Mouse (Mus musculus) stomach, embryonic 15.5 days (tissue): ENCODE results near the gene Ankfn1. TPM values are rescaled to one million over a fixed set of nuclear protein-coding genes. Genes with fewer than 3 reads are reported as not detected.

ENCODE experiments used
- ATAC-seq: fragments of 200-750 bp; cut with Nextera tagmentation; 2 replicates; pipeline ENCODE4 v1.8.0; 2017; ENCODE audit warnings: low read depth, moderate number of reproducible peaks, moderate TSS enrichment; ENCODE audit not compliant: insufficient read depth, low FRiP score
- H3K27ac ChIP-seq: fragments of 300-500 bp; sonication (generic); 2 replicates; pipeline ENCODE4 v1.5.1; 2015; ENCODE audit warnings: mild to moderate bottlenecking, inconsistent platforms
- H3K27me3 ChIP-seq: fragments of 300-500 bp; sonication (generic); replicated peaks from 2 replicates; pipeline ENCODE4 v1.6.1; 2015; ENCODE audit warnings: inconsistent platforms
- H3K36me3 ChIP-seq: fragments of 300-500 bp; sonication (generic); 2 replicates; pipeline ENCODE4 v1.6.1; 2015; ENCODE audit warnings: inconsistent platforms
- H3K4me1 ChIP-seq: fragments of 300-500 bp; sonication (generic); 2 replicates; pipeline ENCODE4 v1.6.1; 2015; ENCODE audit warnings: inconsistent platforms
- H3K4me2 ChIP-seq: fragments of 300-500 bp; sonication (generic); 2 replicates; pipeline ENCODE4 v1.6.1; 2015; ENCODE audit warnings: mild to moderate bottlenecking, inconsistent platforms
- H3K4me3 ChIP-seq: fragments of 300-500 bp; sonication (generic); replicated peaks from 2 replicates; pipeline ENCODE4 v1.5.1; 2015; ENCODE audit warnings: inconsistent platforms
- H3K9ac ChIP-seq: fragments of 300-500 bp; sonication (generic); 2 replicates; pipeline ENCODE4 v1.6.1; 2015; ENCODE audit warnings: inconsistent platforms
- H3K9me3 ChIP-seq: fragments of 300-500 bp; sonication (generic); 2 replicates; pipeline ENCODE4 v1.6.1; 2016; ENCODE audit warnings: inconsistent platforms
- WGBS: fragments of 180-500 bp; shearing (Covaris S2); methylation state at CpG from one replicate; pipeline ENCODE4 v1.1.7; 2015; 5-methylcytosine and 5-hydroxymethylcytosine counted together
- polyA plus RNA-seq: library from polyadenylated mRNA; unstranded; fragments of >200 nt; fragmentation: Nextera tagmentation; extraction: Ambion mirVana; gene quantifications from 2 replicates; pipeline ENCODE4 v1.2.1, GENCODE M21; 2015

Gene Ankfn1
- polyA plus RNA-seq, 1 experiment from 2014 or later: 0.31 TPM

GRCm38 (mm10) chr11:89448986-89449385 lies 328.5 kb downstream of the Ankfn1 start:
- WGBS: 79% methylated on average over 6 of the region's 6 CpGs
- Histone ChIP-seq H3K27me3 (no peaks in the 10 kb centered on the region), H3K36me3 (no peaks in the 10 kb centered on the region), H3K9ac (no peak overlapping the region), H3K9me3 (no peaks in the 10 kb centered on the region), H3K4me2 (no peak overlapping the region), H3K27ac (no peak overlapping the region), H3K4me3 (no peak overlapping the region), H3K4me1 (no peaks in the 10 kb centered on the region)
- no peak for ATAC-seq

- Histone ChIP-seq H3K4me3 (no peak overlapping the region), H3K9me3 (no peaks in the 10 kb centered on the region), H3K27ac (no peak overlapping the region), H3K36me3 (no peaks in the 10 kb centered on the region), H3K9ac (no peak overlapping the region), H3K4me2 (no peak overlapping the region), H3K4me1 (no peaks in the 10 kb centered on the region), H3K27me3 (no peaks in the 10 kb centered on the region)
- WGBS: 78% methylated on average over 12 of the region's 12 CpGs
- ATAC-seq: no peak
Measured at GRCm38 (mm10) chr11:89447477-89447876, 330.0 kb downstream of the Ankfn1 start.

GRCm38 (mm10) chr11:89440566-89440965 lies 336.9 kb downstream of the Ankfn1 start:
- Histone ChIP-seq H3K9me3 (no peaks in the 10 kb centered on the region), H3K27me3 (no peaks in the 10 kb centered on the region), H3K4me2 (no peak overlapping the region), H3K4me3 (no peak overlapping the region), H3K36me3 (no peaks in the 10 kb centered on the region), H3K27ac (no peak overlapping the region), H3K9ac (no peak overlapping the region), H3K4me1 (no peaks in the 10 kb centered on the region)
- 74% methylated on average over 6 of the region's 6 CpGs for WGBS
- ATAC-seq: no peak

- H3K4me3 ChIP-seq: no peak overlapping the region
- H3K9me3 ChIP-seq: no peaks in the 10 kb centered on the region; the same call in 1 of the 2 replicates
- no peaks in the 10 kb centered on the region for H3K36me3 ChIP-seq
- H3K27me3 ChIP-seq: no peaks in the 10 kb centered on the region
- H3K9ac ChIP-seq: no peak overlapping the region
- no peaks in the 10 kb centered on the region for H3K4me1 ChIP-seq
- 47% methylated on average over 3 of the region's 3 CpGs for WGBS
- no peak overlapping the region for H3K27ac ChIP-seq
- ATAC-seq: no peak
- no peak overlapping the region for H3K4me2 ChIP-seq
Measured at GRCm38 (mm10) chr11:89424358-89424757, 353.1 kb downstream of the Ankfn1 start.

- no peaks in the 10 kb centered on the region for H3K4me1 ChIP-seq
- H3K27me3 ChIP-seq: no peaks in the 10 kb centered on the region
- 75% methylated on average over 5 of the region's 5 CpGs for WGBS
- no peaks in the 10 kb centered on the region; the same call in 1 of the 2 replicates for H3K9me3 ChIP-seq
- H3K36me3 ChIP-seq: no peaks in the 10 kb centered on the region
- no peak overlapping the region for H3K9ac ChIP-seq
- no peak overlapping the region for H3K4me3 ChIP-seq
- no peak for ATAC-seq
- no peak overlapping the region for H3K4me2 ChIP-seq
- H3K27ac ChIP-seq: no peak overlapping the region
Measured at GRCm38 (mm10) chr11:89422637-89423036, 354.8 kb downstream of the Ankfn1 start.

GRCm38 (mm10) chr11:89420767-89421438 lies 356.6 kb downstream of the Ankfn1 start:
- Histone ChIP-seq H3K36me3 (no peaks in the 10 kb centered on the region), H3K4me2 (no peak overlapping the region), H3K4me1 (no peaks in the 10 kb centered on the region), H3K9me3 (no peaks in the 10 kb centered on the region; the same call in 1 of the 2 replicates), H3K27ac (no peak overlapping the region), H3K4me3 (no peak overlapping the region), H3K27me3 (no peaks in the 10 kb centered on the region), H3K9ac (no peak overlapping the region)
- no peak for ATAC-seq
- 71% methylated on average over 11 of the region's 11 CpGs for WGBS

GRCm38 (mm10) chr11:89419863-89420262 lies 357.6 kb downstream of the Ankfn1 start:
- 66% methylated on average over 2 of the region's 2 CpGs for WGBS
- H3K4me2 ChIP-seq: no peak overlapping the region
- H3K27me3 ChIP-seq: no peaks in the 10 kb centered on the region
- H3K27ac ChIP-seq: no peak overlapping the region
- no peaks in the 10 kb centered on the region for H3K9me3 ChIP-seq
- no peaks in the 10 kb centered on the region for H3K4me1 ChIP-seq
- no peak overlapping the region for H3K4me3 ChIP-seq
- no peaks in the 10 kb centered on the region for H3K36me3 ChIP-seq
- ATAC-seq: no peak
- H3K9ac ChIP-seq: no peak overlapping the region

- Histone ChIP-seq H3K4me2 (no peak overlapping the region), H3K4me3 (no peak overlapping the region), H3K27me3 (no peaks in the 10 kb centered on the region), H3K4me1 (no peaks in the 10 kb centered on the region), H3K9ac (no peak overlapping the region), H3K36me3 (no peaks in the 10 kb centered on the region), H3K9me3 (no peaks in the 10 kb centered on the region), H3K27ac (no peak overlapping the region)
- WGBS: 45% methylated on average over 12 of the region's 12 CpGs
- no peak for ATAC-seq
Measured at GRCm38 (mm10) chr11:89418644-89419043, 358.8 kb downstream of the Ankfn1 start.

- Histone ChIP-seq H3K9me3 (no peaks in the 10 kb centered on the region), H3K4me2 (no peak overlapping the region), H3K27me3 (no peaks in the 10 kb centered on the region), H3K9ac (no peak overlapping the region), H3K4me1 (no peaks in the 10 kb centered on the region), H3K27ac (no peak overlapping the region), H3K36me3 (no peaks in the 10 kb centered on the region), H3K4me3 (no peak overlapping the region)
- WGBS: 68% methylated on average over 6 of the region's 6 CpGs
- no peak for ATAC-seq
Measured at GRCm38 (mm10) chr11:89416769-89417168, 360.7 kb downstream of the Ankfn1 start.

- no peaks in the 10 kb centered on the region for H3K9me3 ChIP-seq
- no peaks in the 10 kb centered on the region for H3K4me1 ChIP-seq
- 53% methylated on average over 6 of the region's 6 CpGs for WGBS
- H3K36me3 ChIP-seq: no peaks in the 10 kb centered on the region
- 0 out of 2 replicates have a peak overlapping the region, but pooled peaks have one; percentile 27 for H3K27ac ChIP-seq
- H3K4me3 ChIP-seq: no peak overlapping the region
- H3K9ac ChIP-seq: no peak overlapping the region
- no peaks in the 10 kb centered on the region for H3K27me3 ChIP-seq
- peak; percentile 43; the same call in 1 of the 2 replicates for ATAC-seq
- no peak overlapping the region for H3K4me2 ChIP-seq
Measured at GRCm38 (mm10) chr11:89408774-89409173, 368.7 kb downstream of the Ankfn1 start.

- H3K36me3 ChIP-seq: no peaks in the 10 kb centered on the region
- no peaks in the 10 kb centered on the region for H3K4me1 ChIP-seq
- 82% methylated on average over 1 of the region's 1 CpGs for WGBS
- no peak overlapping the region for H3K4me3 ChIP-seq
- no peak overlapping the region for H3K4me2 ChIP-seq
- H3K27ac ChIP-seq: no peak overlapping the region
- no peak for ATAC-seq
- H3K9me3 ChIP-seq: no peaks in the 10 kb centered on the region
- H3K27me3 ChIP-seq: no peaks in the 10 kb centered on the region
- H3K9ac ChIP-seq: no peak overlapping the region
Measured at GRCm38 (mm10) chr11:89404489-89404888, 373.0 kb downstream of the Ankfn1 start.

- Histone ChIP-seq H3K4me2 (no peak overlapping the region), H3K27me3 (no peaks in the 10 kb centered on the region), H3K27ac (no peak overlapping the region), H3K4me3 (no peak overlapping the region), H3K9ac (no peak overlapping the region), H3K9me3 (no peaks in the 10 kb centered on the region), H3K36me3 (no peaks in the 10 kb centered on the region), H3K4me1 (no peaks in the 10 kb centered on the region)
- 96% methylated on average over 14 of the region's 14 CpGs for WGBS
- ATAC-seq: no peak
Measured at GRCm38 (mm10) chr11:89403436-89403835, 374.0 kb downstream of the Ankfn1 start.

GRCm38 (mm10) chr11:89388851-89389250 lies 388.6 kb downstream of the Ankfn1 start:
- Histone ChIP-seq H3K9me3 (no peaks in the 10 kb centered on the region), H3K4me1 (no peaks in the 10 kb centered on the region), H3K27ac (no peak overlapping the region), H3K36me3 (no peaks in the 10 kb centered on the region), H3K27me3 (no peaks in the 10 kb centered on the region), H3K4me2 (no peak overlapping the region), H3K9ac (no peak overlapping the region), H3K4me3 (no peak overlapping the region)
- ATAC-seq: no peak
- 58% methylated on average over 2 of the region's 2 CpGs for WGBS
